Mouse (Mus musculus) skeletal muscle tissue, adult 2 months (tissue): ENCODE measurements around the gene Vmn2r103.

Source experiments
- DNase-seq: peaks from one replicate; pipeline ENCODE4 v3.0.0-alpha.2; 2012; ENCODE audit warnings: low read depth, low spot score

Vmn2r103 gene

DNA sequence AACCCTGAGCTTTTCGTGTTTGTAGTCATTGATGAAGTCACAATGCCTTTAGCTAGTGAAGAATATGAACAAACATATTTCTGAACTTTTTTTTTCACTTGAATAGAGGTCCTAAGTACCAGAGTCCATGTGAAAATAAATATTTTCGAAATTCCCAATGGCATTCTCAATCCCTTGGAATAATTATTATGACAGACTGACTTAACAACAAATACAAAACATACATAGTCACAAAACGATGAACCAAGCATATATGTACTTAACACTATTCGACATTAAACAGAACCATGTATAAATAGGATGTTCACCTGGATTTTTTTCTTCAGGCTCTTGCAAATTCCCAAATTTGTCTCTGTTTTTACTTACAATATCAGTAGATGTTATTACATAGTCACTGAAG lies at the start of gene Vmn2r103:
Gene Vmn2r103 (plus strand): TSS at position 301 of the 400 bp plus-strand sequence.
- no peak for DNase-seq

DNA sequence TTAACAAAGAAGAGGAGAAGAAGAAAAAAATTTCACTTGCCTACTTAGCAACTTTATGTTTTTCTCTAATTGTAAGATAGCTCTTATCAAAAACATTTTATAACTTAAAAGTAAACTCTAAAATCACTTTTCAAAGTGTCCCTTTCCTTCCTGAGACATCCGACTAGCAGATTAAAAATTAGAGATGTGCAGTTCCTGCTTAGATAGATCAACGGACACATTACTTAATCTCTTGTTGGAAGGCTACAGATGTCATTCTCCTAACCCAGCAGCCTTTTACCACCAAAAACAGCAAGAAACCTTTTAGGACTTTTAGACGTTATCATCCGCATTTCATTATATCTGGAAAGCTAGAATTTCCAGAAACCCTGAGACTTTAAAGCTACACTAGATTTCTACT lies 5.8 kb downstream of the Vmn2r103 start:
- DNase-seq, result no peak

DNA sequence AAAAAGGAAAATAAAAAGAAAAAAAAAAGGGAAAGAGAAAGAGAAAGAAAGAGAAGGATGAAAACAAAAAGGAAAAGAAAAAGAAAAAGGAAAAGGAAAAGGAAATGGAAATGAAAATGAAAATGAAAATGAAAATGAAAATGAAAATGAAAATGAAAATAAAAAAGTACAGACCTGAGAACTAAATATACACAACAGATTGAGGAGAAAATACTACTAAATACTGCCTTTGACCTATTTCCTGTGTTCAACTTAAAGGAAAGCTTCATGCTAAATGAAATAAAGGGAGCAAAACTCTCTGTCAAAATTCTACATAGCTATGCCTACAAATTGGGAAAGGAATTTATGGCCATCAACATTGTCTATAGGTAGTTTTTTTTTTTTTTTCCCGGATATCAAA lies 16.1 kb downstream of the Vmn2r103 start:
- DNase-seq, result no peak
